Mouse (Mus musculus) monocyte, adult 2 months (primary cell): ENCODE results near the gene Gbp7.
A peak's percentile ranks its signal among the peaks of the same experiment; 100 is the strongest.
"Not testable (repeated sequence)": the region's sequence is repeated elsewhere in the genome, so short reads cannot be mapped to it uniquely, and the experiment has no call there.

Experiments used
- DNase-seq, 2 experiments: peaks; one replicate each; pipeline ENCODE4 v3.0.0; 2022; ENCODE audit warnings: low spot score in 2 of 2, low read depth in 1 of 2

Gbp7 gene

DNA sequence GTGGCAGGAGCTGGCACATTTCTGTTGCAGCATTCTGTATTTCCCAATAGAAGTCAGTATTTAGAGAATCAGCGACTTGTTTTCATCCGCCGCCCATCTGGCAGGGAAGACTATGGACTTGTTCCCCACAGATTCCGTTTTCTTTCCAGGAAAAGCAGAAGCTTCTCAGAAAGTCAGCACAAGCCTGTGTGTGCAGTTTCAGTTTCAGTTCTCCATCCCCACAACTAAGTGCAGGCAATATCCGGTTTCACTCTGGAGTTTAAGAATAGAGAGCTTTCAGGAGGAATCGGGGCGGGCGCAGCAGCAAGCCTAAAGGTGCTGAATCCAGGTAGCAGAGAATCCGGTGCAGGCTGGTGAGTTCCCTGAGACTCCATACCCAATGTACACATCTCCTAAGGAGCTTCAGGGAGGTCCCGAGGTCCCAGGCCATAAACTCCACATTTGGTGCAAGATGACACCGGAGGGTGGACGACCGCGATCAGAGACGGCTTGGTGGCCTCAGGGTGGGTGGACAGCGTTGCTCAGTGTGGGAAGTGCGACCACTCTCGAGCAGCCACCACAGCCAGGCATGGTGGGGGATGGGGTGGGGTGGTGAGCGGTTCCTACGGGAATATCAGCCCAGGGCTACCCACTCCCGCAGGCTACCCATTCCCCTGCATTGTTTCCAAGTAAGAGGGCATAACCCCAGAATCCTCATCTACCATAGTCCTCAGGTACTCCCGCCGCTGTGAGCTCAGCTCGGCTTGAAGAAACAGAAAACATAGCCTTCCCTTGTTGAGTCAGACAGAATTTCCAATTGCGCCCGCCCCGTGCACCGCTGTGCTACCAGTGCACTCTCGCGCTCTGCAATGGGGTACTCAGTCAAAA is at the start of gene Gbp7:
Gene Gbp7, plus strand, starts transcription at position 256 of the 867 bp plus-strand sequence.
- DNase-seq: peak; percentile 37 to 64

GRCm38 (mm10) chr3:142490465-142490864 is 39.7 kb upstream of the Gbp7 start:
- DNase-seq: peak in 1 of 2 experiments; percentile 36

DNA sequence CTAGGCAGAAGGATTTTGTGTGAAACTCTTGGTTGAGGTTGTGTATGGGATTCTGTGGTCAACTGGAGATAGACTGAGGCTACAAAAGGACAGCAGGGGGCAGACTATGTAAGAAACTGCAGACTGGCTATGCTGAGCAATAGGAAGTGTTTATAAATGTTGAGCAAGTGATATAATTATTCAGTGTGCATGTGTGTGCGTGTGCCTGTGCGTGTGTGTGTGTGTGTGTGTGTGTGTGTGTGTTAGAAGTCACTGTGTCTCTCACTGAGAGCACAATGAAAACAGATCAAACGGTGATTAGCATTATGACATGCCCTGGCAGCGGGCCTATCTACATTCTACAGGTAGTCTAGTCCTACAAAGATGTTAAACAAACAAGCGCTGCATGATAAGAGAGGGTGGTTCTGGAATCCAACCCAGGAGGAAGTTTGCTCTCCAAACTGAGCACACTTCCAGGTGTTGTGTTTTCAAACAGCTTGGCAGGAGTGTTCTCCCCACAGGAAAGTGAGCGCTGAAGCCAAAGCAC is 36.5 kb upstream of the Gbp7 start, which contains the start of gene Gbp5:
Gene Gbp5, plus strand, starts transcription at position 443 of the 526 bp plus-strand sequence.
- peak in 1 of 2 experiments; percentile 28 for DNase-seq

- DNase-seq: no peak
These were observed 34.9 kb upstream of the Gbp7 start for GRCm38 (mm10) chr3:142495146-142495655.

DNA sequence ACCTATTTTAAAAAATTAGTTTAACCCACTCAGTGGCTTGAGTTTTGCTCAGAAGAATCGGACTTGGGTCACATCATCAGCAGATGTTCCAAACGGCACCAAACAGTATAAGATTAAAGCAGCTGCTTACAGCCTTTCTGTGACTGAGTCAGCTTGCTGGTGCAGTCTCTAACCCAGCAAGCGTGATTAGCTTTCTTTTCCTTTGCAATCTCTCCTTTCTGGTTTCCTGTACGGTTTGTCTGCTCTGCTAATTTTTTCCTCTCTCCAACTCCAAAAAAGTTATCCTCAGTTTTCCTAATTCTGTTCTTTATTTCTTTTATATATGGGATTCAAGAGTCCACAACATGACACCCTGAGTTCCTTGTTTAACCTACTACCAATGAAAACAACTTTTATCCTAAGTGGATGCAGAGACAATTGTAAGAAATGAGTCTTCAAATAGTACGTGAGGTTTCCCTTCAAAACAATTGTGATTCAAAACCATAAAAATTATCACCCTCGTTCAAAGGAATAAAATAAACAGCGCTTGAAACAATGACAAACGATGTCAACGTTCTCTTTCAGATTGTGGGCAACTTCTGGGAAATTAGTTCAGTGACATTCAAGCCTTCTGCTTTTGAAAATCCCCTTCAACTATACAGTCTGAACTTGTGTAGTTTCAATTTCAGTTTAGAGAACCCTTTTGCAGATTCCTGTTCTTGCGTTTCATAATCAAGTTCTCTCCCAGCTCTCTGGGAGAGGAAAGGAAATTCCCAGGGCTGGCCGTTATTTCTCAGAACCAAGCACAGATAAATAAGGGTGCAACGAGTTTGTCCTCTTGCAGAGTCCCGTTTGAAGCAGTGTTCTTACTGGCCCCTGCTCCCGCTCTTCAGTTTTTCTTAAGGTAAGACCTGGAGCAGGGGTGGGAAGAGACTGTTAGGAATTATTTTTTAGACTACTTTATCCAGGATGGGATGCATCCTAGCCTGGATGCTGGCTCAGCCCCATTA is 33.7 kb upstream of the Gbp7 start:
- no peak for DNase-seq

GRCm38 (mm10) chr3:142497123-142497841 is 32.9 kb upstream of the Gbp7 start:
- DNase-seq: no peak

GRCm38 (mm10) chr3:142498941-142499340 is 31.2 kb upstream of the Gbp7 start:
- DNase-seq: no peak

DNA sequence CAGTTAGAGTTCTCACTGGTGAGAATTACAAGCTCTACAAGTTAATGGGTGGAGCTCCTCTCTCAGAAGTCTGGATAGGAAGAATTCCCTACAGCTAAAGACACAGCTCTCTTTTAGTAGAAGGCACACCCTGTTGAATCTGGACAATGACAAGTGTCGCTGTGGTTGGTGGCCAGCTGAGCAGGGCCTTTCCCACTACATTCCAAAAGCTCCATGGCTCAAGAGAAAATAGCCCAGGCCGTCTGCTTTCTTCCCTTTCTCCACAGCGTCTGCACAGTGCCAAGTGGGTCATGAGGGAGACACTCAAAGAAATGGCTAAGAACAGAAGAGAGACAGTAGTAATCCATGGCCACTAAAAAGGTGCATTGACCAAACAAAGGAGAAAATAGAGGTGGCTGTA is 2.0 kb upstream of the Gbp7 start:
- no peak for DNase-seq

DNA sequence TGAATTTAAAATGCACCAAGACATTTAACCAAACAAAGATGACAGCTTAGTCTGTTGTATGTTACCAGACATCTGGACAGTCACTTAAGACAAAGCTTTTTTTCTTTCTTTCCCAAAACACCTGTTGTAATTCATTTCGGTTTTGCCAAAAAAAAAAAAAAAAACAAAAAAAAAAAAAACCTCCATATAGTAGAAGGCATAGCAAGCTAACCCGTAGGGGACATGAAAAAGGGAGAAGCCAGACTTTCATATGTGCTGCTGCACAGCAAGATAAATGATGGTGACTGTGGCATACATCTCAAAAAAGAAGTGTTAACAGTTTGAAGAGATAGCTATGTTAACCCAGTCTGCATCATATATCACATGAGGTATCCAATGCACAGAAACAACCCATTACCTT is 545 bp upstream of the Gbp7 start:
- DNase-seq: no peak

- DNase-seq: no peak
These were observed 1.5 kb downstream of the Gbp7 start for GRCm38 (mm10) chr3:142531595-142531994.

DNA sequence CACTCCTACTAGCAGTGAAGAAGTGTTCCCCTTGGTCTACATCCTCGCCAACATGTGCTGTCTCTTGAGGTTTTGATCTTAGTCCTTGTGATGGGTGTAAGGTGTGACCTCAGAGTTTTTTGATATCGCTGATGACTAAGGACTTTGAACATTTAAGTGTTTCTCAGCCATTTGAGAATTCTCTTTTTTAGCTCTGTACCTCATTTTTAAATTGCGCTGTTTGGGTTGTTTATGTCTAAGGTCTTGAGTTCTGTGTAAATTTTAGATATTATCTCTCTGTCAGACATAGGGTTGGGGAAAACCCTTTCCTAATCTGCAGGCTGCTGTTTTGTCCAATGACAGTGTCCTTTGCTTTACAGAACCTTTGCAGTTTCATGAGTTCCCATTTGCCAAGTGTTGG is 3.0 kb downstream of the Gbp7 start:
- no peak for DNase-seq

DNA sequence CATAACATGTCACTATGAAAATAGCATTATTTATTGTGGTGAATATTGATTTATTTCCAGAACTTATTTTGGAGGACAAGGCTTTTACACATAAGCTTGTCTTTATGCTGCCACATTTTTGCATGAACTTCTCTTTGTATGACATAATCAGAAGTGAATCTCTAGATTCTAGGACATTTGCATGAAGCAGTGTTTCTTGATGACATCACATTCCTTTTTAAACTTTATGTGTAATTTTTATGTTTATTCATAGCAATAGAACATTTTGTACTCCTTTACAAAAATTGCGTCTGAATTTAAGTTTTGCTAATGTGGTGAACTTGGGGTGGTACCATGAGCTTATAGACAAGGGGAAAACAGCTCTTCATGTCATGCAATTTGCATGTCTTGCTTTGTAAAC is 5.5 kb downstream of the Gbp7 start:
- DNase-seq: no peak

DNA sequence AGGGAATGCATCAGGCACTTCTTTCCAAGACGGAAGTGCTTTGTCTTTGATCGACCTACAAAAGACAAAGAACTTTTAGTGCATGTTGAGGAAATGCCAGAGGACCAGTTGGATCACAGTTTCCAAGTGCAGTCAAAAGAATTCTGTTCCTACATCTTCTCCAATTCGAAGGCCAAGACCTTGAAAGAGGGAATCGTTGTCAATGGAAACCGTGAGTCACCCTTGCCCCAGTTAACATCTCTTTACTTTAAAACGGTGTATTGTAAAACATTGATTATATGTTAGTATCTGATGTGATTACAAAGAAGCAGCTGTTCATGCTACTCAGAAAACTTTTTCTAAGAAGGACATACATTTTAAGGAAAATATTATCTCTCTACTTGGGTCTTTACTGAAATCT is 11.2 kb downstream of the Gbp7 start:
- DNase-seq: no peak

DNA sequence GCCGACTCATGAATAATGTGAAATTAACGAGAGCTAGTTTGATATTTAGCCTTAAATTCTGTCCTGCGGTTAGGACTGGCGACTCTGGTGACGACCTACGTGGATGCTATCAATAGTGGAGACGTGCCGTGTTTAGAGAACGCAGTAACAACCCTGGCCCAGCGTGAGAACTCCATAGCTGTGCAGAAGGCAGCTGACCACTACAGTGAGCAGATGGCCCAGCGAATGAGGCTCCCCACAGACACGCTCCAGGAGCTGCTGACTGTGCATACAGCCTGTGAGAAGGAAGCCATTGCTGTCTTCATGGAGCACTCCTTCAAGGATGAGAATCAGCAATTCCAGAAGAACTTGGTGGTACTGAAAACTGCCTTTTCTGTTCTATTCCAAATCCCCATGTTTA is 12.6 kb downstream of the Gbp7 start:
- not testable (repeated sequence) for DNase-seq

- DNase-seq: no peak
These were observed 16.5 kb downstream of the Gbp7 start for GRCm38 (mm10) chr3:142546690-142547089.

GRCm38 (mm10) chr3:142550052-142550676 is 20.0 kb downstream of the Gbp7 start:
- no peak for DNase-seq

DNA sequence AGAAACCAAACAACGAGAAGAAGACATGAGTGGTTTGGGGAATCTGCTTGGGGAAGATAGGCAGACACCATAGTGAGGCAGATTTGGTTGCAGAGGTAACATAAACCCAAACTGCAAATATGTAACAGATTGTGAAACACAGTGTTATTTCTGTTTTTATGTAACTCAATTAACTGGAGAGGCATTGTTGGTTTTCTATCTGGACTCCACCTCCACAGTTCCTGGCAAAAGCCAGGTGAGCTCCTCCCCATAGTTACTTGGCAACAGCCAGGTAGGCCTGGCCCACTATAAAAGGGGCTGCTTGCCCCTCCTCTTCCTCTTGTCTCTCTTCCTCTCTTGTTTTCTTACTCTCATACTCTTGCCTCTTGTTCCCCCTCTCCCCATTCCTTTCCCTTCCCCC is 24.5 kb downstream of the Gbp7 start:
- DNase-seq: no peak

- DNase-seq: no peak
These were observed 25.5 kb downstream of the Gbp7 start for GRCm38 (mm10) chr3:142555623-142556022.

- DNase-seq: no peak
These were observed 29.6 kb downstream of the Gbp7 start, which contains the start of gene Gbp3 for GRCm38 (mm10) chr3:142559632-142560228. Gbp3 (plus strand) TSS chr3:142560026.
